Mouse (Mus musculus) retina, embryonic 14.5 days (tissue): ENCODE measurements around the gene Nceh1.

Source experiments
- DNase-seq: peaks from one replicate; pipeline ENCODE4 v3.0.0-alpha.2; 2015; ENCODE audit warnings: low spot score

The Nceh1 gene

GRCm38 (mm10) chr3:27182733-27183600 is at the start of gene Nceh1:
TSS of gene Nceh1 (plus strand) at chr3:27182965.
- DNase-seq, result peak; percentile 97

- no peak for DNase-seq
Observed at GRCm38 (mm10) chr3:27140101-27140500, 42.7 kb upstream of the Nceh1 start.

GRCm38 (mm10) chr3:27143570-27143969 is 39.2 kb upstream of the Nceh1 start:
- DNase-seq, result no peak

GRCm38 (mm10) chr3:27145733-27146132 is 37.0 kb upstream of the Nceh1 start:
- DNase-seq, result no peak

DNA sequence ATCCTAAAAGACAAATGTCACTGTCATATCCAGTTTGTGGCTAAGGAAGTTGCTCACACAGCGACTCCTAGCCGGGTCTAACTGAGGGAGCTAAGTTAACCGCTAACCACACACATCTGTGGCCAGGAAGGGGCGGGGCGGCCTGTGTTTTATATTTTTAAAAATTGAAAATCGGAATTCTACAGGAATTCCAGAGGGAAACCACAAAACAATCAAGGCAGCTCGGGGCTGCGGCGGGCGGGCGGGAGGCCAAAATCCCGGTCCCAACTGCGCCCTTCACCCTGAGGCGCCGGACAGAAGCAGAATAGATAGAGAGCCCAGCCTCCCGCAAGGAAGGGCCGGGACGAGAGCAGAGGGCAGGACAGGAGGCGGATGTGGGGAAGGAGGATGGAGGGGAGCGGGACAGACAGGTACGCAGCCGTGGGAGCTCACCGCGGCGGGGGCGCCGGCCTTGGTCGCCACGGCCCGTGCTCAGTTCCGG is 29.5 kb upstream of the Nceh1 start:
- peak; percentile 13 for DNase-seq

- DNase-seq, result peak; percentile 99
Observed at GRCm38 (mm10) chr3:27153701-27154209, 29.0 kb upstream of the Nceh1 start, which contains the start of gene Ect2. TSS of gene Ect2 (minus strand) at chr3:27153878.

DNA sequence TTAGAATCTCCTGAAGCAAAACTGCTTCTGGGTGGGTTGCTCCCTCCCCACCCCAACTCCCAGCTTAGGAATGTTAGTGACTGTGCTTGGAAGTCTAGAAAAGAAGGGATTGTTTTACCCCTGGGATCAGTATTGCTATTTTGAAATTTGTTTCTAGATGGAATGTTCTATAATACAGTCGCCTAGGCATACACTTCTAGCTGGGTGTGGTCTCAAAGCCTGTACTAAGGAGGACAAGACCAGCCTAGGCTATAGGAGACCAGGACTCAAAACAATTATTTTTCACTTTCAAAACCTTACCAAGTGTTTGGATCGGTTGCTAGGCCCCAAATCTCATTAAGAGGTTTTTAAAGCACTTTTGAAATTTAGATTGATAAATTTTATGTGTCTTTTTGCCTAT is 28.5 kb upstream of the Nceh1 start:
- DNase-seq, result no peak

DNA sequence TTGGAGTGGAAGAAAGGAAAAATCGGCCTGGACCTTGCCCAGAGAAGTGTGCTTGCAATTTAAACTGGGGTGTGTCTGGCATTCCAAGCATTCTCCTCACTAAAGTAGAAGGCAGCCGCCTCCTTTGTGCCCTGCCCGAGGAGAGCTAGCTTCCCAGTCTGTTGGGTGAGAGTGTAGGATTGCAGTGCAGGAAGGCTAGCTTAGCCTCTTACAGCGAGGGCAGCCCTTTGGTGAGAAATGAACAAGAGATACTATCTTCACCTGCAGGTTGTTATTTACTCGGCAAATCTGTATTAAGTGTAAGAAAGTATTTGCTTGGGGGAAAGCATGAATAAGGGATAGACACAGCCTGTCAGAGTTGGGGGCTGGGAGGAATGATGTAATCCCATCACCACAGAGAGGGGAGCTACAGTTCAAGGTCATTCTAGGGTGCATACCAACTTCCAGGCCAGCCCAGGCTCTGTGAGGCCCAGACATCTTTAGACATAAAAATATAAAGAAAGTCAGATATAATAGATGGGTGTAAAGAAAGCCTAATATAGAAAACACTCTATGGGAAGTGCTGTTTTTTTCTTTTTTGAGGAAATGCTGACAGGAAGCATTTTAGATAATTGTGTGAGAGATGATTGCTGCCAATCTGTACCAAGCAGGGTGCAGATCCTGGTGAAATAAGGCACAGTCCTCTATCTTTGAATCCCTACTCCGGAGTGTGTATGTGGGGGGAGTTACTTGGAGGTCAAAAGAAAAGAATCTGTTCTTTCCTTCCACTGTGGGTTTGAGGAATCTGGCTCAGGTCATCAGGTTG is 27.5 kb upstream of the Nceh1 start:
- DNase-seq, result peak; percentile 22

- no peak for DNase-seq
Observed at GRCm38 (mm10) chr3:27155856-27156593, 26.7 kb upstream of the Nceh1 start.

GRCm38 (mm10) chr3:27156594-27156949 is 26.2 kb upstream of the Nceh1 start:
- no peak for DNase-seq

- no peak for DNase-seq
Observed at GRCm38 (mm10) chr3:27158910-27159309, 23.9 kb upstream of the Nceh1 start.

DNA sequence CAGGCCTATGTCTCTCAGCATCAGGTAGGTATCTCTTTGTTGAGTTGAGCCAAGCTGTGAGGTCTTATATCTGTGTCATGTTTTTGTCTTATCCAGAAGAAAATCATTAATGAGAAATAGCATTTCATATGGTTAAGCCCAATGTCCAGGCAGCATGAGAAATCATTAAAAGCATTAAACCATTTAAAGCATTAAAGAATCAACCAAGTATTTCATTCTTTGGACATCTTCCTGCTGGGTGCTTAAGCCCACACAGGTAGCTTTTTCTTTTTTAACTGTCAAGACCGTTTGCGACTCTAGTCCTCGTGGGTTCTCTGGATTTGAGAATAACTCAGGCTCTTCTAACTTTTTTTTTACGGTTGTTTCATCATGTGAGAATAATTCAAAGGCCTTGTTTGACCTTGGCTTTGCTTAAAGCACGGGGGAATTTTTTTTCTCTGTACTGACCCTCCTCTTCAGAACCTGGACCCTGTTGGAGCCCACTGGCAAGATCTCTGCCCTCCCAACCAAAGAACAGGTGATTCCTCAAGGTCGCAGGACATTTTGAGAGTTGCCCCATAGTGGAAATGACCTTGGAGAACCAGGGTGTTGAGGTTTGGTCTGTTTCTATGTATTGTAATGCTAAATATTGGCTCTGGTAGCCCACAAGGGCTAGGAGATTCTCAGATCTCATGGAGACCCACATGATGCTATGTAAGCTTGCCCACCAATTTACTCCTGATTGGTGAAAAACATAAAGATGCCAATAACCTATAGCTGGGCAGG is 20.9 kb upstream of the Nceh1 start:
- no peak for DNase-seq

DNA sequence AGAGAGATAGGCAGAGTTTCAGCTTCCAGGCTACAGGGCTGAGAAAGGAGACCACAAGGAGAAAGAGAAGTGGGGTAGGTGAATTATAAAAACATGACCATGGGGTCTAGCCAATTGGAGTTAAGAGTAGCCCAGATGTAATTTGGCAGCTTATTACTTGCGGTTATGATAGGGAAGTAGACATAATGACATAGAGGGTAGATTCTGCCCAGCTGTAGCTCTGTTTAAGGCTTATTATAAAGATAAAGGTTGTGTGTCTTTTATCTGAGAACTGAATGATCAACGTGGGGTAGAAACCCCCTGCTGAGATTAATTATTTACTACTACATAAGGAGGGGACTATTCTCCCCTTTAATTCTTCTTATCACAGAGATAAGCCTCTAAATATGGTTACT is 20.4 kb upstream of the Nceh1 start:
- no peak for DNase-seq

DNA sequence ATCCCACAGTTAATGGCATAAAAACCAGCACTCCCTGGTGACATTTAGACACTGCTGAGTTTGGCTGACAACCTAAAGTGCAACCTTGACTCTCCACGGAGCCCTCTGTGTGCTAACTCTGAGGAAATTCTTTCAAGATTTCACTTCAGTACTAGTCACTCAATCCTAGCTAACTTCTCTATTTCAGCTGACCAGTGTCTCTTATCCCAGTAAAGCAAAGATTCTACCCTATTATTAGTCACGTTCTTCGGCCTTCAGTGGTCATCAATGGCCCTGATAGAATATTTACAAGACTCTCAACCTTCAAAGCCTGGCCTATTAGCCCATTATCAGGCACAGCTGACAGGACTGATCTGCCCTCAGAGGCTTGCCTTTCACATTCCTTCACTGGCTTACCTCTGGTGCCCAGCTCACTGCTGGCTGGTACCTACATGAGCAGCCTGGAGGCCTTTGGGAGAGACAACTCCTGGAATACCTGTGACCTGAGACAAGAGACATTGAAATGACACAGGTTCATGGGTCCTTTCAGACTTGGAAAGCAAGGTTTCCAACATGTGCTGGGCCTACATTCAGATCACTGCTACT is 17.2 kb upstream of the Nceh1 start:
- no peak for DNase-seq

- no peak for DNase-seq
Observed at GRCm38 (mm10) chr3:27170257-27170656, 12.5 kb upstream of the Nceh1 start.

GRCm38 (mm10) chr3:27179711-27180110 is 3.1 kb upstream of the Nceh1 start:
- DNase-seq, result no peak

DNA sequence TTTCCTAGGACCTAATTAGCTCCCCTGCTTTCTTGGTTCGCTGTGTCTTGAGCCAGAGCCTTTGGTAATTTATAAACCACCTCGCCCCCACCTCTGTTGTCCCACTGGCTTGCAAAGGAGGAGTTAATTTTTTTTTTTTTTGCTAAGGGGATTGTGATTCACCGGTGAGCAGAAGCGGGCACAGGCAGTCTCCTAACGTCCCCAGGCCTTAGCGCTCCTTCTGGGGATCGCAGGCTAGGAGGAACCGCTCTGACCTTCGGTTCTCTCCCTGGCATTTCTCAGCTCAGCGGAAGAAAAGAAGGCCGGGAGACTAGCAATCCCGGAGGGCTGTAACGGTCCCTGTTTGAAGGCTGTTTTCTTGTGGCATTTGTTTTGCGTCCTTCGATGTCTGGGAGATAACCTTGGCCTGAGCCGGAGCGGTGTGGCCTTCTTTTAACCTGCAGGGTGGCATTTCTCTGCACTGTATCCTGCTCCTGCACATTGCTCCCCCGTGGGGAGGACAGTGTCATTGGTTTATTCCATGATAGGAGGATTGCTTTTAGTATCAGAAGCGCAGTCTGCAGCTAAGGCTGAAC is 923 bp downstream of the Nceh1 start:
- DNase-seq, result peak; percentile 37

DNA sequence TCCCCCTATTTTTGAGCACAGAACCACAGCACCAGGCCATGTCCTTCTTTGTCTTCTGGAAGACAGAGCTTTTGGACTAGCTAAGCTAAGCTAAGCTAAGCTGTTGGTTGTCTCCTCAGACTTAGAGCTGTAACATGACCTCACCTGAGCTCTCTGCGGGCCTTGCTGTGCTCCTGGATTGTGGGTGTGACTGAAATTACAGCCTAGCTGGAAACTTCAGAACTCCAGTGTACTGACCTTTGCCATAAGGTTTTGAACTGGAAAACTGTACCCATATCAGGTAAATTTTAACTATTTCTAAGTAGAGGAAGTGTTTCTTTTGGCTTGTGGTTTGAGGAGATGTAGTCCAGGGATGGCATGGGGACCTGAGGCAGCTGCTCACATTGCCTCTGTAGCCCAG is 5.6 kb downstream of the Nceh1 start:
- no peak for DNase-seq

GRCm38 (mm10) chr3:27189320-27190261 is 6.8 kb downstream of the Nceh1 start:
- no peak for DNase-seq
